In the genomic region with DNA sequence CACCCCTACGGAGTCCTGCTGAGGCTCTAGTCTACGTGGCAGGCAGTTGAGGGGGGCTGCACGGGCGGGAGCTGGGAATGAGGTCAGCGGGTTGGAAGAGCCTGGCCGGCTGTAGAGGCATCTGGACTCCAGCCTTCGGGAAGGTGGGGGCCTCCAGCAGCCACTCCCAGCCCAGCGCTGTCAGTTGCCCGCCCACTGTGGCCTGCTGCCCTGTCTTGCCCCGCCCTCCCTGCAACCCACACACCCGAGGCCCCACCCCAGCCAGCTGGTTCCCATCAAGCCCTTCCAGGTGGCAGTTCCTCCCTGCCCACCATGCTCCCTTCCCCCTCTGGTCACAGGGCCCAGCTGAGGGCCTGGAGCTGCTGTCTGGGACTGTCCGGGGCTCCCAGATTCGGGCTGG, we compare ENCODE assay signal across 9 mouse cellular contexts. TPM values are rescaled to one million over a fixed set of nuclear protein-coding genes. Genes with fewer than 3 reads are reported as not detected.
DNase-seq lines count a peak whose midpoint lies in the region; ATAC-seq lines count a peak whose summit lies in the region.
"Had no signal": no experiment of that assay in that cellular context is flagged by ENCODE, and none has a peak within 500 bp of the region (broad histone marks: within the 10 kb centered on the region; RNA-seq: fewer than 3 reads in every experiment).

No protein-coding gene starts in this region.

- DNase-seq in left cerebral cortex, postnatal 4 days = peak; percentile 94
- DNase-seq in left cerebral cortex, adult 11 months (ENCODE audit: low spot score) = no peak
- DNase-seq in fibroblast of lung, adult 2 months (ENCODE audit: low read depth) = peak; percentile 94
- DNase-seq in retina, embryonic 14.5 days (ENCODE audit: low spot score) = peak; percentile 88
- DNase-seq in frontal cortex, adult 2 months (ENCODE audit: extremely low spot score in 1 of 2, low spot score in 1 of 2) = no peak

- intact Hi-C loops in left cerebral cortex, postnatal 4 days (cut with DNase I) = no loop called here

- peak; percentile 94 for ATAC-seq in heart, embryonic 14.5 days (ENCODE audit: insufficient number of reproducible peaks, insufficient read depth, low FRiP score, low read depth)
- ATAC-seq in kidney, embryonic 14.5 days (ENCODE audit: low FRiP score, low TSS enrichment) = peak; percentile 95
- ATAC-seq in lung, embryonic 15.5 days (ENCODE audit: borderline replicate concordance, extremely low read depth, low FRiP score, low TSS enrichment) = peak; percentile 92

- H3K9ac ChIP-seq in heart, embryonic 14.5 days (ENCODE audit: low read length) = peak overlapping the region; percentile 62
- peak overlapping the region; percentile 50; the same call in 1 of the 2 replicates for H3K9ac ChIP-seq in kidney, embryonic 14.5 days (ENCODE audit: low read depth, low read length)
- H3K9ac ChIP-seq in lung, embryonic 15.5 days = no peak overlapping the region

- 1% methylated on average over 13 of the region's 13 CpGs for WGBS in heart, embryonic 14.5 days
- WGBS in kidney, embryonic 14.5 days = 0% methylated on average over 13 of the region's 13 CpGs
- WGBS in lung, embryonic 15.5 days = 2% methylated on average over 13 of the region's 13 CpGs

- H3K4me1 ChIP-seq in heart, embryonic 14.5 days (ENCODE audit: control insufficient read depth in 2 of 2, insufficient read depth in 2 of 2, low read length in 2 of 2) = peaks cover 38 to 41% of the 10 kb centered on the region in 2 experiments
- H3K4me1 ChIP-seq in kidney, embryonic 14.5 days (ENCODE audit: control insufficient read depth, insufficient read depth, low read length) = peaks cover 36% of the 10 kb centered on the region
- H3K4me1 ChIP-seq in lung, embryonic 15.5 days = peaks cover 67% of the 10 kb centered on the region

- H3K36me3 ChIP-seq in heart, embryonic 14.5 days (ENCODE audit: control insufficient read depth, insufficient read depth, low read length) = no peaks in the 10 kb centered on the region
- H3K36me3 ChIP-seq in kidney, embryonic 14.5 days (ENCODE audit: control insufficient read depth, insufficient read depth, low read length) = no peaks in the 10 kb centered on the region
- H3K36me3 ChIP-seq in lung, embryonic 15.5 days = no peaks in the 10 kb centered on the region

- no peaks in the 10 kb centered on the region for H3K27me3 ChIP-seq in heart, embryonic 14.5 days (ENCODE audit: control insufficient read depth, insufficient read depth, low read length)
- no peaks in the 10 kb centered on the region for H3K27me3 ChIP-seq in kidney, embryonic 14.5 days (ENCODE audit: control insufficient read depth, insufficient read depth, low read length)
- no peaks in the 10 kb centered on the region for H3K27me3 ChIP-seq in lung, embryonic 15.5 days

- H3K4me2 ChIP-seq in heart, embryonic 14.5 days (ENCODE audit: low read length) = peak overlapping the region; percentile 52
- H3K4me2 ChIP-seq in kidney, embryonic 14.5 days (replicated peaks; ENCODE audit: low read depth, low read length) = peak overlapping the region; percentile 24
- peak overlapping the region; percentile 43 for H3K4me2 ChIP-seq in lung, embryonic 15.5 days

- peak overlapping the region; percentile 88 to 90 for H3K27ac ChIP-seq in heart, embryonic 14.5 days (replicated peaks in 1 of 2; ENCODE audit: control insufficient read depth in 1 of 2, insufficient read depth in 1 of 2, low read depth in 2 of 2, low read length in 2 of 2)
- peak overlapping the region; percentile 97 for H3K27ac ChIP-seq in kidney, embryonic 14.5 days (ENCODE audit: low read depth, low read length)
- peak overlapping the region; percentile 98 for H3K27ac ChIP-seq in lung, embryonic 15.5 days

- H3K4me3 ChIP-seq in heart, embryonic 14.5 days (ENCODE audit: control insufficient read depth in 1 of 2, insufficient read depth in 1 of 2, low read depth in 1 of 2, low read length in 2 of 2) = peak overlapping the region; percentile 6; a peak in 2 of 4 replicates
- H3K4me3 ChIP-seq in kidney, embryonic 14.5 days (ENCODE audit: low read length) = no peak overlapping the region
- H3K4me3 ChIP-seq in lung, embryonic 15.5 days = no peak overlapping the region

- H3K9me3 ChIP-seq in heart, embryonic 14.5 days (ENCODE audit: control insufficient read depth, low read length) = no peaks in the 10 kb centered on the region
- H3K9me3 ChIP-seq in kidney, embryonic 14.5 days (ENCODE audit: control insufficient read depth, low read length) = no peaks in the 10 kb centered on the region
- no peaks in the 10 kb centered on the region for H3K9me3 ChIP-seq in lung, embryonic 15.5 days

RNA-seq across cellular contexts. Expression of gene Col1a1, which starts 7.2 kb away (rescaled TPM):
- 10 to 100 TPM; 62.8 to 70.4 TPM for total RNA-seq in left cerebral cortex, postnatal 4 days (2021)
- polyA plus RNA-seq in heart, embryonic 14.5 days (2014; fragmentation: Nextera tagmentation; extraction: Ambion mirVana) = 447 and 511 TPM in 2 replicates
- 248 and 380 TPM in 2 replicates for polyA plus RNA-seq in kidney, embryonic 14.5 days (2014; fragmentation: Nextera tagmentation; extraction: Ambion mirVana)
- polyA plus RNA-seq in lung, embryonic 15.5 days (2015; fragmentation: Nextera tagmentation; extraction: Ambion mirVana) = 1,191 and 1,256 TPM in 2 replicates
- polyA plus RNA-seq in frontal cortex, adult 2 months (2012; rRNA removed) = 6.9 and 8.7 TPM in 2 replicates

RNA-seq across cellular contexts. Expression of gene Hils1, which starts 38.6 kb away (rescaled TPM):
- total RNA-seq in left cerebral cortex, postnatal 4 days (2021) = under 1 TPM in 1 of 2 experiments, not detected in 1; 0.46 TPM
- polyA plus RNA-seq in heart, embryonic 14.5 days (2014; fragmentation: Nextera tagmentation; extraction: Ambion mirVana) = 0.24 TPM in 2 replicates
- not detected in 2 replicates for polyA plus RNA-seq in kidney, embryonic 14.5 days (2014; fragmentation: Nextera tagmentation; extraction: Ambion mirVana)
- not detected in 2 replicates for polyA plus RNA-seq in lung, embryonic 15.5 days (2015; fragmentation: Nextera tagmentation; extraction: Ambion mirVana)
- not detected in 2 replicates for polyA plus RNA-seq in frontal cortex, adult 2 months (2012; rRNA removed)
- total RNA-seq: layer of hippocampus, adult 18-20 months had no signal

RNA-seq across cellular contexts. Expression of gene Sgca, which starts 47.3 kb away (rescaled TPM):
- total RNA-seq in left cerebral cortex, postnatal 4 days (2021) = not detected
- 34.6 and 36.7 TPM in 2 replicates for polyA plus RNA-seq in heart, embryonic 14.5 days (2014; fragmentation: Nextera tagmentation; extraction: Ambion mirVana)
- 0.24 TPM in 1 of 2 replicates, not detected in the other for polyA plus RNA-seq in kidney, embryonic 14.5 days (2014; fragmentation: Nextera tagmentation; extraction: Ambion mirVana)
- 0.69 and 0.96 TPM in 2 replicates for polyA plus RNA-seq in lung, embryonic 15.5 days (2015; fragmentation: Nextera tagmentation; extraction: Ambion mirVana)
- polyA plus RNA-seq in frontal cortex, adult 2 months (2012; rRNA removed) = 1.1 and 1.4 TPM in 2 replicates

Comparison
In these comparisons a context has a peak if more than half of its experiments do, and no peak if none do; other contexts are left out.
1. DNase-seq: peak in left cerebral cortex, postnatal 4 days (single experiment), fibroblast of lung, adult 2 months (single experiment) and retina, embryonic 14.5 days (single experiment); none in left cerebral cortex, adult 11 months (single experiment) and frontal cortex, adult 2 months (0 of 2).
2. H3K4me3 ChIP-seq: peak in heart, embryonic 14.5 days (2 of 2); none in kidney, embryonic 14.5 days (single experiment) and lung, embryonic 15.5 days (single experiment).
3. RNA of gene Col1a1, which starts 7.2 kb away (polyA plus RNA-seq): 1,191 to 1,256 TPM in lung, embryonic 15.5 days, 447 to 511 TPM in heart, embryonic 14.5 days and 248 to 380 TPM in kidney, embryonic 14.5 days; 6.9 to 8.7 TPM in frontal cortex, adult 2 months; every median in the first group is over 10 times any median in the second.
4. RNA of gene Sgca, which starts 47.3 kb away (polyA plus RNA-seq): 34.6 to 36.7 TPM in heart, embryonic 14.5 days; 1.1 to 1.4 TPM in frontal cortex, adult 2 months, 0.69 to 0.96 TPM in lung, embryonic 15.5 days and 0.24 TPM in kidney, embryonic 14.5 days; every median in the first group is over 10 times any median in the second.
5. Peak in every context shown above with its lines, with median percentiles within 50 percentile points of each other: ATAC-seq, H3K27ac ChIP-seq and H3K4me2 ChIP-seq.